Mouse (Mus musculus): Measurements from ENCODE around the gene Slc2a3.
"Not testable (repeated sequence)": the region's sequence is repeated elsewhere in the genome, so short reads cannot be mapped to it uniquely, and the experiment has no call there.

Gene Slc2a3

GRCm38 (mm10) chr6:122763844-122764445 is 37.5 kb downstream of the Slc2a3 start:
- DNase-seq: no peak

GRCm38 (mm10) chr6:122762952-122763700 is 38.3 kb downstream of the Slc2a3 start:
- no peak for DNase-seq

- no peak for DNase-seq
Measured at GRCm38 (mm10) chr6:122762480-122762879, 39.0 kb downstream of the Slc2a3 start.

- no peak for DNase-seq
Measured at GRCm38 (mm10) chr6:122761901-122762300, 39.5 kb downstream of the Slc2a3 start.

DNA sequence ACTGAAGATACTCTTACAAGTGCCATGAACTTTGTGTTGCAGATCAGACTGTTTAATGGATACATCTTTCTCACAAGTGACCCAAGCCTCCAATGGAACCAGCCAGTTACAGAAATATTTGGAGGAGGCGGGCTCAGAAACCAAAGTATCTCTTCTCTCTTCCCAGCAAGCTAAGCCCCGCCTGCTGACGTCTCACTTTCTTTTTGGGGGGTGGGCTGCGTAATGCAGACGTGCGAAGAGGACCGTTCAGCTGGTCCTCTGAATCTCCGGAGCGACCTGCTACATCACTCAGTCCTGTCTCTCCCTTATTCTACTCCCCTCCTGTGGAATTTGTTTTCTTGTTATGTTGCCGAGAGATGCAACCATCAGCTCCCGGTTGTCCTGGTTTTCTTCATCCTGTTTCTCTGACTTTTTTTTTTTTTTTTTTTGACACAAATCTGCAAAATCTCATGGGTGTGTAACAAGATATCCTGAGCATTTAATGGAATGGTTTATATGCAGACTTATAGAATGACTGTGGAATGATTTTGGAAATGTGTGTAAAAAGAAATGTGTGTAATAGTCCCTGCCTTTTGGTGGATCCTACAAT is 40.3 kb downstream of the Slc2a3 start:
- peak; percentile 93 for DNase-seq

DNA sequence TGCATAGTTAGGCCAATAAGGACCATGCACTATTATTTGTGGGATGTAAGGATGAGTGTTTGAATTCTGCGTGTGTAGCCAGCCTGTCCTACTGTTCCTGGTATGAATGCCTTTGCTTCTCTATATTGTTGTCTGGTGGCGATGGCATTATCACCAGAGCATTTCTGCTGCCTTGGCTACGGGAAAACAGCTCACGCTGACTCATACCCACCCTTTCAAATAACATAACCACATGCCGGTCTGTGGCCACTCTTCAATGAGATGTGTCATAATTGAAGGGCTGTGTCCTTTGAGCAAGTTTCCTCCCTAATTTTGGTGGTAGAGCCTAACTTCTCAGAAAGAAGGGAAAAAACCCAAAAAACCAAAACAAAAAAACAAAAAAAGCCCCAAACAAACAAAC is 42.7 kb downstream of the Slc2a3 start:
- no peak for DNase-seq

DNA sequence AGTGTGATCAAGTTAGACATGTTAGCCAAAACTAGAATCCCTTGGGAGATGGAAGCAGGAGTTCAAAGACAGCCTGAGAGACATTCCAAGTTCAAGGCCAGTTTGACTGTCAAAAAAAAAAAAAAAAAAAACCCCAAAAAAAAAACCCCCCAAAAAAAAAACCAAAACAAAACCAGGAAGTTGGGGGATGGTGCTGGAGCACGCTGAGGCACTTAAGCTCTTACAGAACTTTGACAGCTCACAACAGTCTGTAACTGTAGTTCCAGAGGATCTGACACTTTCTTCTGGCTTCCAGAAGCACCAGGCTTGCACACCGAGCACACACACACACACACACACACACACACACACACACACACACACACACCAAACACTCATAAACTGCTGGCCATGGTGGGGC is 45.5 kb downstream of the Slc2a3 start:
- DNase-seq: no peak

GRCm38 (mm10) chr6:122750579-122750978 is 50.9 kb downstream of the Slc2a3 start:
- DNase-seq: no peak

DNA sequence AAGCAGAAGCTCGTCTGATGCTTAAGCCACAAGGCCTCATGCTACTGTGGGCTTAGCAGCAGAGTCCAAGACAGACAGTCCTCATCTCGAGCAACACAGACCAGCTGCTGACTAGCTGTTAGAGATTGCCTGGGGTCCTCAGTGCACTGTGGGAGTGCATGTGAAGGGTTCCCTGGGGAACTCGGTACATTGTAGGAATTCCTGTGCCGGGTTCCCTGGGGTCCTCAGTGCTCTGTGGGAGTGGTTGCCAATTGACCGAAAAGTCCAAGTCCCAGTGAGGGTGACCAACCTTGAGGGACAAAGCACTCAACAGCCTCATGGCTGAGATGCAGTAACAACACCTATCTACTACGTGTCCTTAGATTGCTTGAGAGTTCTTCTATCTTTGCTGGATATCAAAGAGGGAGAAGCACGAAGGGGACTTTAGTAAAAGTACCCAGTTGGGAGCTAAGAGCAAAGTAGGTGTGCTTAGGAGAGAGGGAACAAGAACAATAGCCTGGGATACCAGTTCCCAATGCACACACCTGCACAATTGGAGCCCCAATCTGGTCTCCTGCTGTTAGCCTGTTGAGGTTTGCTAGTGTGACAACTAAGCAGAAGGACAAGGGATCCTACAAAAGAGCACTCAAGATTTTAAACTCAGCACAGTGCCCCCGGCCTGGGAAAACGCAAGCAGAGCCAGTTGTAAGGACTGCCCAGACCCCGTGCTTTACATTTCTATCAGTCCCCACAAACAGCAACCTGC is 56.8 kb downstream of the Slc2a3 start:
- DNase-seq: no peak

- DNase-seq: no peak
Measured at GRCm38 (mm10) chr6:122743353-122743752, 58.1 kb downstream of the Slc2a3 start.

DNA sequence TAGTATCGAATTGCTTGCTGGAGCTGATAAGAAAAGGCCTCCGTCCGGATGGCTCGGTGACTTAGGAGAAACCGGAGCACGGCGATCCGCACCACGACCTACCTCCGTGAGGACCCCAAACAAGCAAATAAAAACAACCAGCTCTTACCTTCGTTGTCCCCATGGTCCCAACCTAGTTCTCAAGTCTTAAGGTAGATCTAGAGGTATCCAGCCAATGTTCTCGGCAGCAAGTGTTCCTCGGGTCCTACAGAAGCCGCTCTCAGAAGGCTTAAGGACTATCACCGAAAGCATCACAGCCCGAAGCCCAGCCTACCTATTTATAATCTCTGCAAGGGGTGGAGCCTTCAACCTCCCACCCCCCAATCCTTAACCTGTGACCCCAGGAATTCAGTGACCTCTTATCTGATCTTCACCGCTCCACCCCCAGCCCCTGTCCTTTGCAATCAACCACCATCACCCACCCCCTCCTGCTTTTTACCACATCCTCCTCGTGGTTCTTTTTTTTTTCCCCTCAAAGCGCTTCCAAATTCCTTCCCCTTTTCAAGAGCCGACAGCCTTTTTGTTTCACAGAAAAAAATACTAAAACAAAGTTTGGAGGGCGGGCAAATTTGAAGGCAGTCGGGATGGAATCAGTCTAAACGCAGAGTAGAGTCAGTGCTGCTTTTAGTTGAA is 59.1 kb downstream of the Slc2a3 start:
- peak; percentile 75 for DNase-seq

GRCm38 (mm10) chr6:122741460-122742227 is 59.8 kb downstream of the Slc2a3 start:
- DNase-seq: peak; percentile 40

- peak; percentile 85 for DNase-seq
Measured at GRCm38 (mm10) chr6:122739952-122740351, 61.5 kb downstream of the Slc2a3 start.

DNA sequence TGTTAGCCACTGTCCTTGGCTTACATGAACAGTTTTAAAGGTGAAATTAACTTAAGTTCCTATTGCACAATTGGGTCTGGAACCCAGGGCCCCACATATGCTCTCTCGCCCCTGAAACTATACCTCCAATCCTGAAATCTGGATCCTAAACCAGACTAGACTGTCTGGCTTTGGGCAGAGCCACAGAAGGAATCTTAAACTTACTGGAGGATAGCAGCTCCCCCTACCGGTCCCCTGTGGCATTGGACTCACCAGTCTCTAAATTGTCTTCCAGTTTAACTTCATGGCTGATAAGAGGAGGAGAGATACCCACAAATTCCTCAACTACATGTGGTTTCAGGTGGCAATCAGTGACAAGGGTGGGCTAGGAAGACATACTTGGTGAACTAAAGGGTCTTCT is 81.5 kb downstream of the Slc2a3 start:
- DNase-seq: peak; percentile 55

GRCm38 (mm10) chr6:122718224-122718623 is 83.2 kb downstream of the Slc2a3 start:
- not testable (repeated sequence) for DNase-seq

GRCm38 (mm10) chr6:122715886-122716285 is 85.6 kb downstream of the Slc2a3 start:
- DNase-seq: no peak

- DNase-seq: no peak
Measured at GRCm38 (mm10) chr6:122714707-122715365, 86.6 kb downstream of the Slc2a3 start.

- not testable (repeated sequence) for DNase-seq
Measured at GRCm38 (mm10) chr6:122713116-122713515, 88.3 kb downstream of the Slc2a3 start.

GRCm38 (mm10) chr6:122711455-122711854 is 90.0 kb downstream of the Slc2a3 start:
- DNase-seq: no peak

GRCm38 (mm10) chr6:122708826-122709225 is 92.6 kb downstream of the Slc2a3 start:
- DNase-seq: no peak

DNA sequence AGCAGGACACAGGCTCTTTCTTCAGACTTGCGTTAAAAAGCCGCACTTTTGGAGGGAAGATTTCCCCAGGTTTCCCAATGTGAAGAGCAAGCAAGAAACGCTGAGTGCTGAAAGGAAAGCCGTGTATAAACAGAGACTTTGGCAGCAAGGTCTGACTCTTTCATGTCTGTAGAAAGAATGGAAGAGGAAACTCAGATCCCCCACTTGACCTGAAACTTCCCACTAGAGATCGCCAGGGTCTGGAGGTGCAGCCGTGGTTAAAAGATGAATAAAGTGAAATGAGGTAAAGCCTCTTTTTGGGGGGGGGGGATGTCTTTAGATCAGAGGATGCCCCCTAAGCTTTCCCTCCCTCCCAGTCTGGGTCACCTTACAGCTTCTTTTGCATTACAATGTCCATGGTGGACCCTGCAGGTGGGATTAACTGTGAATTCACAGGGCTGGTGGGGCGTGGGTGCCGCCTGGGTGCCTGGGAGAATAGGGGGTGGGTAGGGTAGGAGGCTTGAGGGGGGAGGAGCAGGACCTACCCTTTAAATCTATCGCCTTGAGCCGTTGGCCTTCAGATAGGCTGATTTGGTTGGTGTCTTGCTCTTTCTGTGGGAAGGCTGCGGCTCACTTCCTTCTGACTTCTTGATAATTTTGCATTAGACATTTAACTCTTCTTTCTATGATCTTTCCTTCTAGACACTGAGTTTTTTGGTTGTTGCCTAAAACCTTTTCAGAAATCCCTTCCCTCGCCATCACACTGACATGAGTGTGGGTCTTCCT is 94.2 kb downstream of the Slc2a3 start, which contains the start of gene Nanog:
TSS of gene Nanog (plus strand) at position 454 of the 765 bp plus-strand sequence.
- no peak for DNase-seq

Measured in retina, postnatal 1 day (tissue).